Mouse (Mus musculus) spleen, adult 2 months (tissue): ENCODE data around the gene Npepps.

Experiments used
- CTCF ChIP-seq: fragments of 200-500 bp; IDR thresholded peaks from 2 replicates; pipeline ENCODE4 v1.5.1; 2011; ENCODE audit warnings: mild to moderate bottlenecking, inconsistent platforms; ENCODE audit not compliant: insufficient read depth, insufficient read length, insufficient replicate concordance; ENCODE audit errors: extremely low read depth
- POLR2A ChIP-seq: fragments of 200-500 bp; IDR thresholded peaks from 2 replicates; pipeline ENCODE4 v1.6.1; 2011; ENCODE audit warnings: low read depth, low read length, inconsistent platforms

GRCm38 (mm10) chr11:97192621-97192951 is 87.9 kb downstream of the Npepps start:
- TF ChIP-seq CTCF (no peak), POLR2A (no peak)
